Mouse (Mus musculus) layer of hippocampus, postnatal 14 days (tissue): ENCODE data around the gene Fbxl5. TPM values are rescaled to one million over a fixed set of nuclear protein-coding genes. Genes with fewer than 3 reads are reported as not detected.

ENCODE experiments used
- DNase-seq, 2 experiments: peaks; one replicate each; pipeline ENCODE4 v3.0.0; 2021 to 2022; ENCODE audit warnings: low spot score in 2 of 2, mixed read lengths in 1 of 2
- long read RNA-seq, 2 experiments: library from polyadenylated mRNA; stranded (forward); transcript quantifications; one replicate each; pipeline ENCODE4 v2.0.0; 2021
- total RNA-seq, 2 experiments: library from RNA; stranded (reverse); gene quantifications; 2 replicates each; pipeline ENCODE4 v1.2.3; 2021

Fbxl5 gene
- total RNA-seq, result 10 to 100 TPM; 76.8 to 85.7 TPM
- long read RNA-seq, experiment 1, full-length matches to known transcripts, result 49 of 75 reads
- long read RNA-seq, experiment 1, partial matches to known transcripts, result 18 of 75 reads
- long read RNA-seq, experiment 1, other reads (novel, unspliced or antisense), result 8 of 75 reads
- long read RNA-seq, experiment 2, transcript Fbxl5-201 (11 exons, 2,858 nt), result major isoform, 79 of 112 reads
- long read RNA-seq, experiment 2, partial matches to known transcripts, result 20 of 112 reads
- long read RNA-seq, experiment 2, other reads (novel, unspliced or antisense), result 9 of 112 reads

DNA sequence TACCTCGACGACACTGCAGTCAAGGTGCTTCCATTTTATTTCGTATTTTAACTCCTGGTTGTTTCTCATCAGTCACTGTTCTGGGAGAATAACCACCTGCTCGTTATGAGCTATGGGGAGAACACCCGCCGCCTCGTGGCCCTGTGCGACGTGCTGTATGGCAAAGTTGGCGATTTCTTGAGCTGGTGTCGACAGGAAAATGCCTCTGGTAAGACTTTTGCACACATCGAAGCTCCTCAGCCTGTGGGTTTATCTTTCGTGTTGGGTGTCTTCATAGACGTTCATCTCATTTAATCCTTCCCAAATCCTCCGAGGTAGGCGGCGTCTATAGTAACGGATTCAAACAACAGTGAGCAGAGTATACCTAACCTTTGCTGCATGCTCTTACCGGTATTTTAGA lies at the start of gene Fbxl5:
TSS of gene Fbxl5 (minus strand) at position 101 of the 400 bp plus-strand sequence.
- DNase-seq, result no peak

DNA sequence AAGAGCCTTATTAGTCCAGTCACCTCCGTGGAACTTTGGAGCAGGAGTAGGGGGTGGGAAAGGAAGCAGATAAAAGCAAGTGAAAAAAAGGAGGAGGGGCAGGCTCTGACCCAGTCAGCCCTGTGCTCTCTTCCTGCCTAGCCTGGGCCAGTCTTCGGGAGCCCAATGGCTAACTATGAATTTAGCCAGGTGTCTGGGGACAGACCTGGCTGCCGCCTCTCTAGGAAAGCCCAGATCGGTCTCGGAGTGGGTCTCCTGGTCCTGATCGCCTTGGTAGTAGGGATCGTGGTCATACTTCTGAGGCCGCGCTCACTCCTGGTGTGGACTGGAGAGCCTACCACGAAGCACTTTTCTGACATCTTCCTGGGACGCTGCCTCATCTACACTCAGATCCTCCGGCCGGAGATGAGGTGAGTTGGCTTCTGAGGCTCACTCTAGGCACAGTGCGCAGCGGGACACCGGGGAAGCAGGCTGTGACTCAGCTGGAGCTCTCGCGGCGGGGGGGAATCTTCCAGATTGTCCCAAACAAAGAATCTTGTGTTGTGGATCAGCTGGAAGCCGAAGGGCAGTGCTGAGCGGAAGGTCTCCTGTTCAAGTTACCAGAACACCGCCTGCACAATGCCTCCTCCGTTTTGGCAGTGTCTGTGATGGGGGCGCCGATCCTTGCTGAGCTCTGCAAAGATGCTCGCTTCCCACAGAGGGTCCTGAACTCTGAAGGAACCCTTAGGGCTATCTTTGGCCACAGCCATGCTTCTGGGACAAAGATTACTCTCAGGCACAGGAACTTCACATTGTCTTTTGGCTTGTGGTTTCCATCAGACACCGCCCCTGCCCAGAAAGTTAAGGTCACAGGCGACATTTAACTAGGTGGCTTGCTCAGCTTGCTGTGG lies 47.5 kb upstream of the Fbxl5 start:
- DNase-seq, result peak in 1 of 2 experiments; percentile 12

DNA sequence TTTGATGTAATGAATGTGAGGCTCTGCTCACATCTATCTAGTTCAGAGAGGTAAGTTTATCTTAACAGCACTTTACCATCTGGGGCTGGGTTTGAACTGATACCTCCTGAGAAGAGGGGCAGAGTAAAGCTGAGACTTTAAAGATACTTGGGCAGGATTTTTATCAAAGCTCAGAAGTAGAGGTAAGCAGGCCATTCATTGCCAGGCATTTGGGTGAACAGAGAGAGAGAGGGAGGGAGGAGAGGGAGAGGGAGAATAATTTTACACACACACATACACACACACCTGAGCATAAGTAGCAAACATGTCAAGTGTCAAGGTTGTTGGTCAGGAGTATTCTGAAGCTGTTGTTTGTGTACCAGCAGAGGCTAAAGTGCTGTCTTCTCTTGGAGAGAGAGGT lies 46.8 kb upstream of the Fbxl5 start, which contains the start of gene Cd38:
TSS of gene Cd38 (plus strand) at position 301 of the 400 bp plus-strand sequence.
- DNase-seq, result no peak

DNA sequence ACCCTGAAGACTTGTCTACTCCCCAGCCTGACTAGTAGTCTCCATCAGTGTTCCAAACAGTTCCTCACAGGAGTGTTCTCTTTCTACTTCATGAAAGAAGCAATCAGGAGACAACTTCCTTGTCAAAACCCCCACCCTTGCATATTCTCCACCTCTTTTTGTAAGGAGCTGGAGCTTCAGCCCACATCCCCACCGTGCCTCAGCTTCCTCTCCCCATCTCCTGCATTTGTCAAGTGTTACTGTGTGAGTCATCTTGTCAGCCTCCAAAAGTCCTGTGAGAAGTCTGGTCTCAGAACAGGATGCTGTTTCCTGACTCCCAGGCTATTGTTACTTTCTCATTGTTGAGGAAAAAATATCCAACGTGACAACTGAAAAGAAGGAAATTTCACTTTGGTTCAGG lies 43.9 kb upstream of the Fbxl5 start:
- no peak for DNase-seq

DNA sequence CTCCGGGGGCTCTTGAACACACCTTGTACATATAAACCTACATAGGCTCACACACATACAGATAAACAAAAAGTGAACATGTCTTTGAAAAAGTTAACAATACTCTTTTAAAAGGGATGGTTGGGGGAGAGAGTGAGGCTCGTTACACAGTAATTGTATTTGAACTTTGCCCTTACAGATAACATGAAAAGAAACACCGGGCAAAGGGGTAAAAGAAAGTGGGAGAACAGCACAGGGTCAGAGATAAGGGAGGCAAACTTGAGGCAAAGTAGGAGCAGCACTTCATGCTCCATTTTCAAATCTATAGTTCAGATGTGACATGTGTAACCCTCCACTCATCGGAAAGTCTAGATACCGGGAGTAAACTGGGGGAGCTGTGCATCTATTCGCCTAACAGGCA lies 42.2 kb upstream of the Fbxl5 start:
- DNase-seq, result no peak

DNA sequence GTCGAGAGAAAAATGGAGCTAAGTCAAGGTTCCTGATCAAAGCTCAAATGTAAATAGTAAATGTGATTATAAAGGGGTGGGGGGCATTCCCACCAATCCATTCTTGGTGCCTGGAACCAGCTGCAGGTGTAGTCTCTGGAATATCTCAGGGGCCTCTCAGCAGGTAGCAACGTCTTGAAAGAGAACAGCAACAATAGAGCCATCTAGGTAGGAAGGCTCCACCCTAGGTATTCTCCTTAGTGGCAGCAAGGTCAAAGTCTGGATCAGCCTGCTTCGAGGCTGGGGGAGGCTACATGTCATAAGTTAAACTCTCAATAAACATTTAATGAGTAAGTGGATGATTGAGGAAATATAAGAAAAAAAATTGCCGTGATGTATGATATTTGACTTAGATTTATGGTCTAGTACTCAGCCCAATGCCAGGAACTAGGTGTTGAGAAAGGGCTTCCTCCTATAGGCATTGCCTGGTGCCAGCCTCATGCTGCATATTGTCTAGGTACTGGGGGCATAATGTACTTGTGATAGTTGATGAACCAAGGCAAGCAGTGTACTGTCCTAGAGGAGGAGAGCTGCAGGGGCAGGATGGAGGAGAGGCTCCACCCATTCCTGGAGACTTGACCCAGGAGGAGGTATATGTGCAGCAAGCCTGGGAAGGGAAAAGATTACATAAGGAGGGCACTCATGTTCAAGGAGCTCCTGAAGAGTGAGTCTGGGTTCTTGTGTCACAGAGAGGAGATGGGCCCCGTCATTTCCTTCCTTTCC lies 39.4 kb upstream of the Fbxl5 start:
- DNase-seq, result no peak

DNA sequence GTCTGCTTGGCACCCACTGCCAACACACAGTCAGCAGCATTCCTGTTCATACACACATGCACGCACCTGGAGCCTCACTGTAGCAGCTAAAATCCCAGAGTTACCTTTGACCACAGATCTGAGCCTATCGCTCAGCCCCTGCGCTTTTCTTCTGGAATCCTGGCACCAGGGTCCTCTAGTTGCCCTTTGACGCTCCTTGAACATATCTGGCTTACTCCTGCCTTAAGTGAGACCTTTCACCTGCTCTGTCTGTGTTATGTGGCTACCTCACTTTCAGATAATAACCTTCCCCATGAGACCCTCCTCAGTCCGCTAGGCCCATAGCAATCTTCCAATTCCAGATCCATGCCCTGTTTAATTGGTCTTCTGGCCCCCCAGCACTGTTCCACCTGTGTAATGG lies 38.7 kb upstream of the Fbxl5 start:
- no peak for DNase-seq

DNA sequence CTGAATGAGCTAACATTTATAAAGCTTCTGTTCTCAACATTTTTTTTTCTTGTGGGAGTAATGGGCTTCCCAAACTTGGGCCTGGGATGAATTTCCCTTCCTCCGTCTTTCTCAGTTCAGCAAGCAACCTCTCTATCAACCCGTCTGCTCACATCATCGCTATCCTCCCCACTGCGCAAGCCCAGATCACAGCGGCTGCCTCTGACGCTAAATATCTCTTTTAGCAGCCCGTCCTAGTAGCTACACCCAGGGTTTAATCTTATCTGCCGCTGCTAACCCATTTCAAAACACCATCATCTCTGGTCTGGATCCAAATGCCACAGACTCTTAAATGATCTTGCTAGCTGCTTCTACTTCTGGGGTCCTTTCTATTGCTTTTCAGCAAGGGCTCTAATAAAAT lies 38.2 kb upstream of the Fbxl5 start:
- DNase-seq, result no peak

DNA sequence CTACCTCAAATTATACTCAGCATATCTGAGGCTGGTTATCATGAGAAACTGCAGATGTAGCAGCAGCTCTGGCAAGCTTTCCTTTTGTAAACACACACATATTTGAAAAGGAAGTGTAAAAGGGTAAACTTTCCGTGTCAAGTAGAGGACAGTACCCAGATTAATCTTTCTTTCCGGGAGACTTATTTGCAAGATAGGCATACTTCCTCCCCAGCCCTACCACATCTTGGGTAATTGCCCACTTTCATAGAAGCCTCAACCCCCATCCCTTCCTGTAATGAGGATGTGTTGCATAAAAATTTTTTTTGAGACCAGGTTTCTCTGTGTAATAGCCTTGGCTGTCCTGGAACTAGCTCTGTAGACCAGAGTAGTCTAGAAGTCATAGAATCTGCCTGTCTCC lies 34.3 kb upstream of the Fbxl5 start:
- no peak for DNase-seq

DNA sequence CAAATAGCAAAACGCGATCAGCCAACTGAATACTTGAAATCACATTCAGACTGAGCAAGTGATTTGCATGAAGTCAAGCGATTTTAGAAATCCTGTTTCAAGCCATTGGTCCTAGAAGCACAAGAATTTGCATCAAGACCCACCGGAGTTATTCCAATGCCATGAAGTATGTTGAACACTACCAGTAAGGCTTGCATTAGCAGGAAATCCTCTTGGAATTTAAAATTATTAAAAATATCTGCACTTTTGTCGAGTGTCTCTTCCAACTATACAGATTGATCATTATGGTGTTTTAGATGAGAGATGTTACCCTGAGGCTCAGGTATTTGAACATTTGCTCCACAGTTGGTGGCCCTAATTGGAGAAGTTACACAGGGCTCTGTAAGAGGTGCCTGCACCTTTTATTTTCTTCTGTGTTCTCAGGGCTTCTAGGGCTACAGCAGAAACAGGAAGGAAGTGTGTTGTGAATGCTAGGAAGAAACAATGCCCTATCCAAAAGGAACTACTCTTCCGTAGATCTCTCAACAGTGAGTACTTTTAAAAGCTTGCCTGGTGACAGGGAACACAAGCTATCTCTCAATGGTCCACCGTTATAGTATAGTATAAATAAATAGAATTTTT lies 32.5 kb upstream of the Fbxl5 start:
- no peak for DNase-seq

DNA sequence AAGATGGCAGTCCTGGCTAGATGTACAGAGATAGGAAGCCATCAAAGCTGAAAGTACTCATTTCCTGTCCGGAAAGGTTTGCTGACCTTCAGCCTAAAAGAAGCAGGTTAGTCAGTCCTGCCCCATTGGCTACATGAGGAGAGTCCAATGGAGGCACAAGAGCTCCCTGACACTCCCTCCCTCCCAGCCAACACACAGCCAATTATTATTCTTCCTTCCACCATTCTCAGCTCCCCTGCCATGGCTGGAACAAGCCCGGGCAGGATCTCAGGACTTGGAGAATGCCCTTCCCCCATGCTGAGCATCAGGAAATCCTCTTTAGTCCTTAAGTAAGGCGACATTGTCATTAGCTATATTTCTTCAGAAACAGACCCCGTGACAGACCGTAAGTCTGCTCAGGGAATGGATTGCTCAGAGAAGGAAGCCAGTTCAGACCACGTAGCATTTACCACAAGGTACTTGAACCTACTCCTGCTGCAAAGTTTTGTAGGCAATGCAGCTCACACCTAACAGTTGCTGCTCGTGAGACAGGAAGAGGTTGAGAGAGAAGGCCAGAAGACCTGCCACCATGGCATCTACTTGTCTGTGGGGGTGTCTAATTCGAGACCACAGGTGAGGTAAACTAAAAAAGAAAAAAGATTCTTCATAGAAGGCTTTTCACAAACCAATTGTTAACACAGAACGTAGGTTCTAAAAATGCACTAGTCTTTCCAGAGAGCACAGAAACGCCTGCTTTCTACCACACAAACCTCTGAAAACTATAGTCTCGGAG lies 31.8 kb upstream of the Fbxl5 start:
- no peak for DNase-seq

DNA sequence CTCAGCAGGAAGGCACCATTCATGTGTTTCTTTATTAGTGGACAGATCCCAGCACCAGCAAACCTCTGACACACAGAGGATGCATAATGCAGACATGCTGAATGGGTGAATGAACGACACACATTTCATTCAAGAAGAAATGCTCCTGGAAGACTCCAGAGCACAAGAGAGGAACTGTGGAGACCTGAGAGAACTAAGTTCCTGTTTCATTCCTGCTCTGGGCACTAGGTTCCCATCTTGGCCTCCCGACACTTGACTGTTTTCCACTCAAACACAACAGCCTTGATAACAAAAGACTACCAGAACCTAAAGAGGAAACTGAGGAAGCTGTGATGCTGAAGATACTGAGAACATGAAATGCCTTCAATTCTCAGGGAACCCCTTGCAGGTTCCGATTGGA lies 26.8 kb upstream of the Fbxl5 start:
- DNase-seq, result no peak

DNA sequence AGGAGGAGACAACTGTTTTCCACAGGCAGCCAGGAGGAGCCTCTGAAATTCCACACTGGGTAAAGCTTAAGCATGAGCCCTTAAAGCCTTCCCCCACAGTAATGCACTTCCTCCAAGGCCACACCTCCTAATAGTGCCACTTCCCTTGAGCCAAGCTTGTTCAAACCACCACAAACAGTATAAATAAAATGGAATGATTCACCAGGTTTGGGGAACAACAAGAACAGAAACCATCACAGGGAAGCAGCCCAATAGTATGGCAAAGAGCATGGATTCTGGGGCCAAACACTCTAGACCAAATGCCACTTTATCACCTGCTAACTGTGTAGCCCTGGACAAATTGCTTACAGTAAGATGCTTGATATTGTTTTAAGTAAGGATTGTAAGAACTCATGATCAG lies 26.1 kb upstream of the Fbxl5 start:
- DNase-seq, result no peak

DNA sequence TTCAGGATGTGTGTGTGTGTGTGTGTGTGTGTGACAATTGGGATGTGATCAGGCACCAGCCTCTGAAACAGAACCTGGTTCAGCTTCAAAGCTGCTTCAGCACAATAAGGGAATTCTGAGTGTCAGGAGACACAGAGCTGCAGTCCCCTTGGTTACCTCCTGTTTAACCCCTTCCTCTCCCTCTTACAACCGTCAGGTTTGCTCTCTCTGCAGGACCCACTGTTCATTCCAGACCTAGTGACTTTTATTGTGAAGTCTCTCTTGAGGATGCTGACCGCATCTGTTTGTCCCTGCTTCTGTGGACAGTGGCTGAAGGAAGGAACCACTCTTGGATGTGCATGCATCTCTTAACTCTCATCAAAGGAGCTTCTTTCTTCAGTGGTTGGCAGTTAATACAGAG lies 24.8 kb upstream of the Fbxl5 start:
- no peak for DNase-seq

DNA sequence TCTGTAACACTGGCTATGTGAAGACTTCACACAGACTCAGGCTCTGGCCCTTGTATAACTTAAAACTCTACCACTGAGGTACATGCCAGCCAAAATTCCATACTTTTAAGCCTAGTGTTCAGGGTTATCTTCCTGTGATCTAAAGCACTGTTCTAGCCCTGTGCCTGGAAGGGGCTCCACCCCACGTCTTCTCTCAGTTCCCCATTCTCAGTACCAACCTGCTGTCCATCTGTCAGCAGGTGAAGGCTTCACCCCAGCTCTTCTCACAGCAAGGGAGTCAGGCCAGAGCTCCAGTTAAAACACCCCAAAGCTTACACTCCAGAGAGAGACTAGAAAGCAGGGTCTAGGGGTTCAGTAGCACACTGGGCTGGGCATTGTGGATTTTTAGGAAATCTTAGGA lies 24.2 kb upstream of the Fbxl5 start:
- no peak for DNase-seq

DNA sequence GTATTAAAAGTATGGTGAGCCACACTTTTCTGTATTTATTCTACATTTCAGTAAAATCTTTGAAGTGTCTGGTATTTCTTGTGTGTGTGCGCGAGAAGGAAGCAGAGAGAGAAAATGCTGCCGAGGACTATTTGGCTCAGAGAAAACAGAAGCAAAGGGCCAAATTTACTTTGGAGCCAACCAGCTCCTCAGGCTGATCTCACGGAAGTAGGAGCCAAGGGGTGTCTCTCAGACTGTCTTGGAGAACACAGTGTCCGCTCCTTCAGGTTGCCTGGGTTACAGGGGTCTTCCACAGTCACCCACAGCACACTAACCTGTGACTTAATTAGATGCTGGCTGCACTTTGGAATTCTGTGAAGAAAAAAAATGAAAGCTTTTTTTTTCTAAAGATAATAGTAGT lies 23.6 kb upstream of the Fbxl5 start:
- DNase-seq, result peak in 1 of 2 experiments; percentile 33

DNA sequence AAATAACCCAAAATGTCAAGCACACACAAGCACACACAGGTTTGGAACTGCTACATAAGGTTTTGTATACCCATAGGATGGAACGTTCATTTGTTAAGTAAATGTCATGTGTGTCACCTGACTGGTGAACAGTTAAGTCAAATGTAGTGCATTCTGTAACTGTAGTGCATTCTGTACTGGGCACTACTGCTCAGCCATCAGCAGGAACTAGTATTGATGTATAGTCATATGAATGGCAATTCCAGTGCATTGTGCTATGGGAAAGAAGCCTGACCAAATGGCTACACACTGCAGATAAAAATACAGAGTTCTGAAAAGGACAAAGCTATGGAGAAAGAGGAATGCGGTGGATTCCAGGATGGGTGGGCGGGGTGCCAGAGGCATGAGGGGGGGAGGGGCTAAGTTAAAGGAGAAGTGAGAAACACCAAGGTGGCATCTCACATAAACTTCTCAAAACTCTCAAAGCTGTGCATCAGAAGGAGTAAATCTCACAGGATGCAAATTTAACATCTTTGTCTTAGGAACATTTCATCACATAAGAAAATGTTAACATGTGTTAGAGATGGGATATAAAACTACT lies 21.2 kb upstream of the Fbxl5 start:
- DNase-seq, result no peak

DNA sequence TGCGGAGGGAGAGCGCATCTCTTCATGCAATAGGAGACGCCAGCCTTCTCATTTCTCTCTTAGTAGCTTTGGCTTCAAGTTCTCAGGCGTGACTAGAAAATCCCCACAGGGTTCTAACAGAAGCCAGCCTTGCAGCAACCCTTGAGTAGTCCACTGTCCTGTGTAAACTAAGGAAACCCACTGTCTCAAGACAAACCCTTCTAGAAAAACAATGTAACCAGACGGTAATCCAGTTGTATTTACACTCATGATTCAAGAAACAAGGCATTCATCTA lies 20.5 kb upstream of the Fbxl5 start:
- no peak for DNase-seq

DNA sequence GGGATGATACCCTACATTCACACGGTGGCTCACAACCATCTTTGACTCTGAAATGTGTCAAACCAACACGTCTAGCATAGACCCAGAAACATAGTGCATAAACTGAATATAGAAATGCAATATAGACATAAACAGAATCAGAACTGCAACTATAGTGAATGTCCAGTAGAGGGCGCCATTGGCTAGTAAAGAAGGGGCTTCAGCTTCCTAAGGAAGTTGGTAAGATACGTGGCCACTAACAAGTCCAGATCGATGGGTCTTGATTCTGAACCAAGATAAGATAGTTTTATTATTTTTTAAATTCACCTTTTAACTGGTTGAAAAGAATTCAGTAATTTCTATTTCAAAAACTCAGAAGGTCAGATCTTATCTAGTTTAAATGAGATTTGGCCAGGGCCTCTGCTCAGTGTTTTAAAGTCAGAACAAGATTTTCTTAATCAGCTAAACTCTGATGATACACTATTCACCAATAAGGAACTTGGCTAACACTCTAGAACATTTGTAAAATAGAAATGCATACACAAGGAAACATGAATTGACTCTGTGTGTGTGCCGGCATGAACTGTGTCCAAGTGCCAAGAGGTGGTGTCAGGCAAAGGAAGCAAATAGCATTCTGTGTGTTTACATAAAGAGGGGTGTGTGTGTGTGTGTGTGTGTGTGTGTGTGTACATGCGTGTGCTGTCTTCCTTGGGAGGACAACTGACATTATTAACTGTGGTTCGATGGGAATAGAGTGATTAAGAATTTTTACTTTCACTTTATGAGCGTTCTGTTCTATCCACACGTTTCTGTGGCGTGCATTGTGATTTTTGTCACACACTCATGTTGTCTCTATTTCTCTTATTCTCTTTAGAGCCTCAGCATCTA lies 19.9 kb upstream of the Fbxl5 start:
- peak; percentile 14 to 69 for DNase-seq
